In genomic region chr11:93954738-93955255, GRCm38 (mm10) we compare ENCODE assay signal across 8 mouse cellular contexts. TPM values are rescaled to one million over a fixed set of nuclear protein-coding genes. Genes with fewer than 3 reads are reported as not detected.
DNase-seq lines count a peak whose midpoint lies in the region; ATAC-seq and TF ChIP-seq lines count a peak whose summit lies in the region.

No protein-coding gene starts in this region.

- H3K27me3 ChIP-seq in hindbrain, embryonic 14.5 days (ENCODE audit: control insufficient read depth, insufficient read depth, low read length): no peaks in the 10 kb centered on the region
- no peaks in the 10 kb centered on the region for H3K27me3 ChIP-seq in midbrain, embryonic 16.5 days (ENCODE audit: control insufficient read depth, insufficient read depth, low read depth, low read length)

- no peaks in the 10 kb centered on the region for H3K9me3 ChIP-seq in hindbrain, embryonic 14.5 days (ENCODE audit: control insufficient read depth, low read length)
- H3K9me3 ChIP-seq in midbrain, embryonic 16.5 days (replicated peaks; ENCODE audit: control insufficient read depth, low read length, poor library complexity, severe bottlenecking): no peaks in the 10 kb centered on the region

- H3K4me3 ChIP-seq in left cerebral cortex, adult 2 months: peak overlapping the region; percentile 63
- peak overlapping the region; percentile 92 for H3K4me3 ChIP-seq in brown adipose tissue, adult 24 weeks (ENCODE audit: insufficient read depth, low read depth, low read length)
- H3K4me3 ChIP-seq in hindbrain, embryonic 14.5 days (replicated peaks; ENCODE audit: low read length): peak overlapping the region; percentile 68
- H3K4me3 ChIP-seq in midbrain, embryonic 16.5 days (ENCODE audit: low read depth, low read length): peak overlapping the region; percentile 62

- H3K4me1 ChIP-seq in brown adipose tissue, adult 24 weeks (ENCODE audit: control insufficient read depth, insufficient read depth, insufficient read length, low read length): peaks cover 14% of the 10 kb centered on the region
- peaks cover 19% of the 10 kb centered on the region for H3K4me1 ChIP-seq in hindbrain, embryonic 14.5 days (replicated peaks; ENCODE audit: control insufficient read depth, insufficient read depth, low read length)
- H3K4me1 ChIP-seq in midbrain, embryonic 16.5 days (ENCODE audit: control insufficient read depth, insufficient read depth, low read length): peaks cover 14% of the 10 kb centered on the region

- 44% methylated on average over 13 of the region's 13 CpGs for WGBS in hindbrain, embryonic 14.5 days
- WGBS in midbrain, embryonic 16.5 days: 47% methylated on average over 13 of the region's 13 CpGs

- no peak for DNase-seq in left cerebral cortex, adult 2 months (ENCODE audit: extremely low spot score in 1 of 2, low spot score in 2 of 2)
- no peak for DNase-seq in left cerebral cortex, postnatal 10 days (ENCODE audit: extremely low spot score in 1 of 2, low spot score in 2 of 2)
- no peak for DNase-seq in hindbrain, embryonic 14.5 days (ENCODE audit: low spot score)
- DNase-seq in urinary bladder, adult 2 months (ENCODE audit: low spot score): no peak
- no peak for DNase-seq in urinary bladder, postnatal 14 days (ENCODE audit: low spot score)
- DNase-seq in left cerebral cortex, postnatal 36 days (ENCODE audit: low spot score in 2 of 2): no peak

- TF ChIP-seq CTCF in left cerebral cortex, adult 2 months (IDR thresholded peaks at IDR 0.05): no peak

- peak overlapping the region; percentile 79 for H3K9ac ChIP-seq in hindbrain, embryonic 14.5 days
- H3K9ac ChIP-seq in midbrain, embryonic 16.5 days (ENCODE audit: low read depth, low read length): peak overlapping the region; percentile 82

- ATAC-seq in hindbrain, embryonic 14.5 days (ENCODE audit: low FRiP score): no peak
- ATAC-seq in midbrain, embryonic 16.5 days: no peak; the same call in 1 of the 2 replicates

- peaks cover 55% of the 10 kb centered on the region for H3K36me3 ChIP-seq in hindbrain, embryonic 14.5 days (replicated peaks; ENCODE audit: control insufficient read depth, insufficient read depth)
- H3K36me3 ChIP-seq in midbrain, embryonic 16.5 days (ENCODE audit: control insufficient read depth, insufficient read depth, low read length): peaks cover 15% of the 10 kb centered on the region

- peak overlapping the region; percentile 93 for H3K4me2 ChIP-seq in hindbrain, embryonic 14.5 days (replicated peaks)
- peak overlapping the region; percentile 94 for H3K4me2 ChIP-seq in midbrain, embryonic 16.5 days (ENCODE audit: low read length)

- intact Hi-C loops in left cerebral cortex, adult 2 months (cut with DNase I): loop anchor here (5.0 kb wide), 1 partner anchor 43 kb away; the partner anchor contains the start of gene Spag9
- intact Hi-C loops in left cerebral cortex, postnatal 10 days (cut with DNase I): no loop called here
- intact Hi-C loops in left cerebral cortex, postnatal 36 days (cut with DNase I): no loop called here

- peak overlapping the region; percentile 86 for H3K27ac ChIP-seq in left cerebral cortex, adult 2 months
- peak overlapping the region; percentile 97 for H3K27ac ChIP-seq in brown adipose tissue, adult 24 weeks (replicated peaks; ENCODE audit: low read depth, low read length)
- peak overlapping the region; percentile 86; the same call in 1 of the 2 replicates for H3K27ac ChIP-seq in hindbrain, embryonic 14.5 days
- peak overlapping the region; percentile 82; the same call in 1 of the 2 replicates for H3K27ac ChIP-seq in midbrain, embryonic 16.5 days (ENCODE audit: low read length)

RNA-seq across cellular contexts. Expression of gene Nme2, which starts 1.3 kb away (rescaled TPM):
- total RNA-seq in left cerebral cortex, adult 2 months (2021): 10 to 100 TPM; 72.6 to 83.4 TPM
- 100 to 1,000 TPM; 200 to 228 TPM for total RNA-seq in left cerebral cortex, postnatal 10 days (2021)
- 510 and 580 TPM in 2 replicates for polyA plus RNA-seq in brown adipose tissue, adult 24 weeks (2012; ENCODE audit: insufficient read depth, insufficient read length, missing spikeins)
- polyA plus RNA-seq in hindbrain, embryonic 14.5 days (2014; fragmentation: Nextera tagmentation; extraction: Ambion mirVana): 96.8 and 107 TPM in 2 replicates
- polyA plus RNA-seq in midbrain, embryonic 16.5 days (2015; fragmentation: Nextera tagmentation; extraction: Ambion mirVana): 85.5 and 102 TPM in 2 replicates
- polyA plus RNA-seq in urinary bladder, adult 2 months (2012; rRNA removed): 209 and 211 TPM in 2 replicates
- total RNA-seq in left cerebral cortex, postnatal 36 days (2021): 10 to 100 TPM; 75.3 to 88.9 TPM

RNA-seq across cellular contexts. Expression of gene Gm20390, which starts 13.3 kb away (rescaled TPM):
- 10 to 100 TPM; 85.3 to 97.9 TPM for total RNA-seq in left cerebral cortex, adult 2 months (2021)
- 100 to 1,000 TPM; 147 to 154 TPM for total RNA-seq in left cerebral cortex, postnatal 10 days (2021)
- 164 and 189 TPM in 2 replicates for polyA plus RNA-seq in brown adipose tissue, adult 24 weeks (2012; ENCODE audit: insufficient read depth, insufficient read length, missing spikeins)
- 319 and 350 TPM in 2 replicates for polyA plus RNA-seq in hindbrain, embryonic 14.5 days (2014; fragmentation: Nextera tagmentation; extraction: Ambion mirVana)
- 314 and 329 TPM in 2 replicates for polyA plus RNA-seq in midbrain, embryonic 16.5 days (2015; fragmentation: Nextera tagmentation; extraction: Ambion mirVana)
- polyA plus RNA-seq in urinary bladder, adult 2 months (2012; rRNA removed): 49.4 and 49.9 TPM in 2 replicates
- 100 to 1,000 TPM in 1 of 2 experiments, 10 to 100 TPM in 1; 82.1 to 108 TPM for total RNA-seq in left cerebral cortex, postnatal 36 days (2021)

RNA-seq across cellular contexts. Expression of gene Nme1, which starts 13.5 kb away (rescaled TPM):
- total RNA-seq in left cerebral cortex, adult 2 months (2021): 100 to 1,000 TPM; 104 to 111 TPM
- 100 to 1,000 TPM; 120 to 124 TPM for total RNA-seq in left cerebral cortex, postnatal 10 days (2021)
- polyA plus RNA-seq in brown adipose tissue, adult 24 weeks (2012; ENCODE audit: insufficient read depth, insufficient read length, missing spikeins): 33.7 and 46.1 TPM in 2 replicates
- polyA plus RNA-seq in hindbrain, embryonic 14.5 days (2014; fragmentation: Nextera tagmentation; extraction: Ambion mirVana): 359 and 412 TPM in 2 replicates
- polyA plus RNA-seq in midbrain, embryonic 16.5 days (2015; fragmentation: Nextera tagmentation; extraction: Ambion mirVana): 426 and 443 TPM in 2 replicates
- 44.7 and 65.0 TPM in 2 replicates for polyA plus RNA-seq in urinary bladder, adult 2 months (2012; rRNA removed)
- total RNA-seq in left cerebral cortex, postnatal 36 days (2021): 100 to 1,000 TPM; 109 to 116 TPM

RNA-seq across cellular contexts. Expression of gene Spag9, which starts 41.1 kb away (rescaled TPM):
- 100 to 1,000 TPM; 289 to 291 TPM for total RNA-seq in left cerebral cortex, adult 2 months (2021)
- 100 to 1,000 TPM; 236 to 246 TPM for total RNA-seq in left cerebral cortex, postnatal 10 days (2021)
- polyA plus RNA-seq in brown adipose tissue, adult 24 weeks (2012; ENCODE audit: insufficient read depth, insufficient read length, missing spikeins): 39.2 and 45.7 TPM in 2 replicates
- 120 and 121 TPM in 2 replicates for polyA plus RNA-seq in hindbrain, embryonic 14.5 days (2014; fragmentation: Nextera tagmentation; extraction: Ambion mirVana)
- 82.7 and 92.9 TPM in 2 replicates for polyA plus RNA-seq in midbrain, embryonic 16.5 days (2015; fragmentation: Nextera tagmentation; extraction: Ambion mirVana)
- 42.1 and 42.9 TPM in 2 replicates for polyA plus RNA-seq in urinary bladder, adult 2 months (2012; rRNA removed)
- total RNA-seq in left cerebral cortex, postnatal 36 days (2021): 100 to 1,000 TPM; 271 to 278 TPM
